In genomic region chr11:89130856-89131255, GRCm38 (mm10) we compare ENCODE assay signal across 33 mouse cellular contexts. TPM values are rescaled to one million over a fixed set of nuclear protein-coding genes. Genes with fewer than 3 reads are reported as not detected.
"Had no signal": no experiment of that assay in that cellular context is flagged by ENCODE, and none has a peak within 500 bp of the region (broad histone marks: within the 10 kb centered on the region; RNA-seq: fewer than 3 reads in every experiment).

No protein-coding gene starts in this region.

- H3K4me1 ChIP-seq: hindbrain, embryonic 13.5 days; hindbrain, embryonic 15.5 days; liver, embryonic 13.5 days had no signal

- DNase-seq: gastrocnemius, adult 2 months; gastrocnemius, postnatal 14 days; gastrocnemius, postnatal 36 days; heart, adult 11 months; heart, postnatal 14 days; heart, postnatal 36 days; kidney, adult 11 months; kidney, adult 8-10 months; kidney, postnatal 14 days; kidney, postnatal 4 days; liver; liver, embryonic 13.5 days had no signal

- H3K9me3 ChIP-seq: heart, embryonic 13.5 days; heart, embryonic 15.5 days; hindbrain, embryonic 13.5 days; hindbrain, embryonic 15.5 days; limb, embryonic 10.5 days; limb, embryonic 12.5 days; liver, embryonic 13.5 days had no signal

- H3K4me3 ChIP-seq: gastrocnemius, adult 2 months; heart, embryonic 13.5 days; heart, embryonic 15.5 days; hindbrain, embryonic 13.5 days; hindbrain, embryonic 15.5 days; layer of hippocampus, adult 2 months; left cerebral cortex, adult 2 months; limb, embryonic 10.5 days; limb, embryonic 12.5 days; liver, embryonic 13.5 days had no signal

- H3K36me3 ChIP-seq: heart, embryonic 13.5 days; heart, embryonic 15.5 days; hindbrain, embryonic 13.5 days; hindbrain, embryonic 15.5 days; limb, embryonic 10.5 days; limb, embryonic 12.5 days; liver, embryonic 13.5 days had no signal

- ATAC-seq: hindbrain, postnatal 0 days; intestine, embryonic 16.5 days had no signal

- H3K27ac ChIP-seq: gastrocnemius, adult 2 months; heart, embryonic 13.5 days; heart, embryonic 15.5 days; hindbrain, embryonic 13.5 days; hindbrain, embryonic 15.5 days; hindbrain, postnatal 0 days; kidney, postnatal 0 days; layer of hippocampus, adult 2 months; left cerebral cortex, adult 2 months; limb, embryonic 10.5 days; limb, embryonic 12.5 days; liver, embryonic 13.5 days had no signal

- H3K9ac ChIP-seq: heart, embryonic 13.5 days; heart, embryonic 15.5 days; hindbrain, embryonic 13.5 days; hindbrain, embryonic 15.5 days; limb, embryonic 12.5 days; liver, embryonic 13.5 days had no signal

- H3K4me2 ChIP-seq: heart, embryonic 11.5 days; heart, embryonic 13.5 days; heart, embryonic 15.5 days; hindbrain, embryonic 13.5 days; hindbrain, embryonic 15.5 days; limb, embryonic 12.5 days; liver, embryonic 11.5 days; liver, embryonic 13.5 days had no signal

- H3K27me3 ChIP-seq: heart, embryonic 13.5 days; heart, embryonic 15.5 days; hindbrain, embryonic 13.5 days; hindbrain, embryonic 15.5 days; liver, embryonic 13.5 days had no signal

RNA-seq across cellular contexts. Expression of gene Gm525, which starts 57.2 kb away (rescaled TPM):
- total RNA-seq: gastrocnemius, adult 2 months; gastrocnemius, postnatal 14 days; gastrocnemius, postnatal 36 days; heart, postnatal 14 days; heart, postnatal 36 days; hematopoietic stem cell, adult 5-6 weeks; hindbrain, postnatal 0 days; layer of hippocampus, adult 2 months; layer of hippocampus, postnatal 10 days; layer of hippocampus, postnatal 25 days; left cerebral cortex, postnatal 14 days; left cerebral cortex, postnatal 36 days had no signal
- polyA plus RNA-seq: heart, embryonic 11.5 days; heart, embryonic 13.5 days; heart, postnatal 0 days; hindbrain, embryonic 11.5 days; hindbrain, embryonic 13.5 days; hindbrain, embryonic 15.5 days; kidney, embryonic 14.5 days; limb, embryonic 10.5 days; liver, embryonic 11.5 days; liver, embryonic 13.5 days had no signal
